Mouse (Mus musculus): ENCODE data around the gene Daw1. TPM values are rescaled to one million over a fixed set of nuclear protein-coding genes. Genes with fewer than 3 reads are reported as not detected.

Gene Daw1
- total RNA-seq (2023): not detected

GRCm38 (mm10) chr1:83159603-83160002 is at the start of gene Daw1:
Daw1 (plus strand) TSS chr1:83159752.

GRCm38 (mm10) chr1:83116447-83117137 is 43.0 kb upstream of the Daw1 start, which contains the start of gene Ccl20:
Ccl20 (plus strand) TSS chr1:83116766.

Other genes with a start within 250 kb of the Daw1 start
- gene A030005L19Rik, start 246.4 kb upstream of the Daw1 start, total RNA-seq (2023): 2.7 TPM
- gene A030014E15Rik, start 234.8 kb upstream of the Daw1 start, total RNA-seq (2023): not detected
- gene Gm6217, start 228.4 kb upstream of the Daw1 start, total RNA-seq (2023): not detected
- not detected for gene A030003K21Rik, start 216.4 kb upstream of the Daw1 start, total RNA-seq (2023)
- not detected for gene Gm7544, start 203.7 kb upstream of the Daw1 start, total RNA-seq (2023)
- not detected for gene Gm47955, start 199.5 kb upstream of the Daw1 start, total RNA-seq (2023)
- not detected for gene Gm47959, start 159.2 kb upstream of the Daw1 start, total RNA-seq (2023)
- not detected for gene Slc19a3, start 121.3 kb upstream of the Daw1 start, total RNA-seq (2023)
- not detected for gene Krtap28-10, start 117.3 kb upstream of the Daw1 start, total RNA-seq (2023)
- gene Gm47969, start 114.8 kb upstream of the Daw1 start, total RNA-seq (2023): not detected
- not detected for gene A030005K14Rik, start 100.4 kb upstream of the Daw1 start, total RNA-seq (2023)
- gene Krtap28-13, start 98.8 kb upstream of the Daw1 start, total RNA-seq (2023): not detected
- gene Ccl20, start 43.0 kb upstream of the Daw1 start, total RNA-seq (2023): not detected
- gene Sphkap, start 248.4 kb downstream of the Daw1 start, total RNA-seq (2023): not detected